Mouse (Mus musculus) cerebellum, postnatal 14 days (tissue): ENCODE measurements at regions not wholly inside any gene's neighbourhood (a gene's known extent, or its start where the extent isn't known, plus 50 kb on each side); places are given as distances from the start of the nearest gene placed in this dataset.

ENCODE experiments used
- DNase-seq, 2 experiments: peaks; one replicate each; pipeline ENCODE4 v3.0.0; 2021; ENCODE audit warnings: mixed read lengths in 2 of 2

DNA sequence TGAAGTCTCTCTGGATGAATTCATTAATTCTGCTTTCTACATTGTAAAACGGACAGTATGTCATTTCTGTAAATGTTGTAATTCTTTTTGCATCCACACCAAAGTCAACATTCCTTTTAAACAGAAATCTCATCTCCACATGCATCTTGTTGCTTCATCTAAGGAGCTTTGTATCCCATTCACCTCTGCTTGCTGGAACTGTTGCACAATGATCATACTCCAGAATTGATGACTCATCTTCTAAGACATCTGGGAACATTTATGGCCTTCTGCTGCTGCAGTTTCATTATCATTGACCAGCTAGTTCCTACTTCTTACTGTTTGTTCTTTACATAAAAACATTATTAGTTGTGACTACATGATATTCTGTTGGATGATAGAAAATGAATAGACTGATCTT is 1926.9 kb upstream of the Gm38303 start:
- no peak for DNase-seq

DNA sequence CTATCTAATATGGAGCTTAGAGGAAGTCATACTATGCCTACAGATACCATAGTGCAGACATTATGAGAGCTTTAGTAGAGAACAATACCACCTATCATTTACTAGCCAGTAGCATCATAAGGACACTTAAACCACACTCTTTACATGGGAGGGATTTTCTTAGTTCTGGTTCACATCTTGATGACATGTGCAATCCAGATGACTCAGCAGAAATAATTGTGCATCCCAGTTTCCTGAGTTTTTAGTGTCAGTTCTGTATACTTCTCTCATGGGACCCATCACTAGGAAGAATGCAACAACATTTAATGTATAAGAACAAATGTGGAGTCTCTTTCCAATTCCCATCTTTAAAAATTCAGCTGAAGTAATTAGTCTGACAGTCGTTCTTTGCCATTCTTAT is 1922.2 kb upstream of the Gm38303 start:
- DNase-seq: no peak

DNA sequence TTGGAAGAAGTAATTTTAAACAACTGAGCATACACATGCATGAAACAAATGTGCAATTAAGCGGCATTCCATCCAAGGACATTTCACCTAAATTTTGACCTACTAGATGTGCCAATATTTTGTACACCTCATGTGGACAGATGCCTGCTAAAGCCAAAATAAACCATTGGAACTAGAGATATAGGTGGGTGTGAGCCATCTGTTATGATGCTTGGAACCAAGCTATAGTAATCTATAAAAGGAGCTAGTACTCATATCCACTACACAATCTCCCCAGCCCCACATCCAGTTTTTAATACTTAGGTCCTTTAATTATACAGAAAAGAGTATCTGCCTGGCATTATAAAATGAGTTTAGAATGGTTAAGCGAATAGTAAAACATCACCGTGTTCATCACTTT is 1910.7 kb upstream of the Gm38303 start:
- DNase-seq: peak in 1 of 2 experiments; percentile 18

DNA sequence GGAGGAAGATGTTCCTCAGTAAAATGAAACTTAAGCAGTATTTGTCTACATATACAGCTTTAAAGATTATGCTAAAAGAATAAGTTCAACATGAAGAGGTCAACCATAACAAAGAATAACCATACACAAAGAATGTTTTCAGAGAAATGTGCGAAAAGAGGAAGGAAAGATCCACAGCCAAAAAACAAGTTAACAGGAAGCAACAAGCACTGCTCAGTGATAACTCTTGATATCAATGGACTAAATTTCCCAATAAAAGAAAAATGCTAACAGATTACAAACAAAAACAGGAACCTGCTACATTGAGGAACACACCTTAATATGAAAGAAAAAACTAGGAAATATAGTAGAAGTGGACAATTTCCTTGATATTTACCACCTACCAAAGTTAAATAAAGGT is 1905.5 kb upstream of the Gm38303 start:
- DNase-seq: no peak

DNA sequence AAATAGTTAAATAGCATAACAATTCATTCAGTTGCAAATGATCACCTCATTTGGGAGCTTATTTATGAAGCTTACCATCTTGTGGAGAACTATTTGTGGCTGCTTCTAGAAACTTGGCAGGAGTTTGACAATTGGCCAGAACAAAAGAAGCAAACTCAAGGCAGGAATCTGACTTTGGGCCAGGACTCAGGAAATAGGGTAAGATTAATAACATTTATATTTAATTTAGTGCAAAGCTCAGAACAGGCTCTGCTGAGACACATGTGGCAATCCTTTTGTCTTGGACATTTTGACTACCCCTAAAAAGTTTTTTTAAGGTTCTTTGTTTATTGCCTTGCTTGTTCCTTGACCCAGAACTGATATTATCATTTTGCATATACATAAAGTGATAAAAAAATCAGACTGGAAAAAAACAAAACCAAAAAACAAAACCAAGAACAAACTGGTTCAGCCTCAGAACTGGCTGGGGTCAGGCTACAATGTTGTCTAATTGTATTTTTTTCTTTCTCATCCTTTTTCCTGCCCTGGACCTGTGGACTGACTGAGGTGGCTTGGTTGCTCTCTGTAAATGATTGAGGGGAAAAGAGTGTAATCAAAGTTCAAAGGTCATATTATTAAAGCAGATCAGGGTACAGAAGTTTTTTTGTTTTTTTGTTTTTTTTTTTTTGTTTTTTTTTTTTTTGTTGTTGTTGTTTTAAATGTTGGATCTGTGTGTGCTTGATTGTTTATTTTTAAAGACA is 1892.4 kb upstream of the Gm38303 start:
- DNase-seq: no peak

DNA sequence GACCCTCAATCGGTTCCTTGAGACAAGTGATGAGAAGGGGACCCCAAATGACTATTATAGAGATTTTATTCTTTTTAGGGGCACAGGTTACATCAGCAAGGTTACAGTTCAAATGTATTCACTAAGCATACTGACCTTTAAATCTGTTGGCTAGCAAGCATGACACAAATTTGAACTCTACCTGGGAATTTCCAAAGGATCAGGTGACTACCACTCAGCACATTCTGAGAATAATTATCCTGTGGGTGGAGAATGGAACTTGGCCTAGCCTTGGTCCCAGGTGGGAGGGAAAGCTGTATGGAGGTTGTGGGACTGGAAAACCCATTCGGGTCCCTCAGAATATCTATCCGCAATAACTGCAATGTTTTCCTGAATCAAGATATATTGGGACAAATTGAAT is 1891.3 kb upstream of the Gm38303 start:
- DNase-seq: no peak

DNA sequence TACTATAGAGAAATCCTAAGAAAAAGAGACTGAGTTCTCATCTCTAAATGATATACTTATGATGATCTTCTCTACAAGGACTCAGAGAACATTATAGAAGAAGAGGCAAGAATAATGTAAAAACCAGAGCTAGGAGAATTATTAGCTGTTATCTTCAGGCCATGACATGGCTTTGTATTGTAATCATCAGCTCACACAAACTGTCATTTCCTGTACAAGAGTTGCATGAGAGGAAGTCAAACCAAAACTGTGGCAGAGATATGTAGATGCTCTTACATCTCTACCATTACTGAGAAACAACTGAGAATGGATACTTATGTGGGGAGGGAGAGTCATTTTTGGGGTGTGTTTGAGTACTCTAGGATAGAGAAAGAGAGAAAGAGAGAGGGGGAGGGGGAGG is 1889.4 kb upstream of the Gm38303 start:
- DNase-seq: no peak

DNA sequence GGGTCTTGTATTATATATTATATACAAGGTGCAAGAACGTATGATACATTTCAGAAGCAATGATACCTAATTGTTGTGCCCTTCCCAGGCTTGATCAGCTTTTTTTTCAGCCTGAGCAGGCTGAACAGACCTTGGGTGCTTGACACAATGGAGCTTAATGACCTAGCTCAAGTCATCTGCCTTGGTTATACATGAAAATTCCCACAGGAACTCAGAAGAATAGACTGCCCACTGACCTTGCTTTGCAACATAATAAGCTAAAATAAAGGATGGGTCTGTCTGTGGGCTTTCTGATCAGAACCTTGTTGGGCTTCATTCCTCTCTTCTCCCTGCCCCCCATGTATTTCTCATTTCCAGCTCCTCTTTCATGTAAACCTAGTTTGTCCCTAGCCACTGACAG is 1880.6 kb upstream of the Gm38303 start:
- DNase-seq: no peak

DNA sequence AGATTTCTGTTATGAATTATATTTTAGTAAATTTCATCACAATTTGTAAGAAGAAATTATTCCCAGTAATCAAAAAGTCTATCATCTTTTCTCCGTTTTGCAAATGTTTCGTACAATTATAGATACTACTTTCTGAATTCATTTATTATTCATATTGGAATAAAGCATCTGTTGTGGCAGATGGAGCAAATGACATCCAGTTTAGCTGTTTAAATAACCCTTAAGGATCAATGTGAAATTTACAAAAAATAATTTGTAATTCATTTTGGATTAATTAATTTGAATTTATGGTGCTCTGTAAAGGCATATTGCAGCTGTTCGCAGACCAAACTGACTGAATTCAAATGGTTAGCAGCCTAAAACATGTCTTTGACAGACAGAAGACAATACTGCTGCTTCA is 1879.3 kb upstream of the Gm38303 start:
- no peak for DNase-seq

DNA sequence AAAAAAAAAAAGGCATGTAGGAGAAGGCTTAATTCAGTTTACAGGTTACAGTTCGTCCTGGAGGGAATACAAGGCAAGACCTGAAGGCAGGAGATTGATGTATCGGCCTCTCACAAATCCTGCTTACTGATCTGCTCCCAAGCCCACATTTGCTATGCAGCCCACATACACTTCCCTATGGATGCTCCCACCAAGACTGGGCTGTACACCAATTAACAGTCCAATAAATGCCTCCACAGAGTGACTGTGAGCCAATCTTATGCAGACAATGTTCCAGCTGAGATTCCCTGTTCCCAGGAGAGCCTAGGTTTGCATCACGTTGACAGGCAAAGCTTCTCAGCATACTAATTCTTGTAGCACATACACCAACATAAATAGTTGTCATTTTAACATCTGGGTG is 1837.9 kb upstream of the Gm38303 start:
- no peak for DNase-seq

DNA sequence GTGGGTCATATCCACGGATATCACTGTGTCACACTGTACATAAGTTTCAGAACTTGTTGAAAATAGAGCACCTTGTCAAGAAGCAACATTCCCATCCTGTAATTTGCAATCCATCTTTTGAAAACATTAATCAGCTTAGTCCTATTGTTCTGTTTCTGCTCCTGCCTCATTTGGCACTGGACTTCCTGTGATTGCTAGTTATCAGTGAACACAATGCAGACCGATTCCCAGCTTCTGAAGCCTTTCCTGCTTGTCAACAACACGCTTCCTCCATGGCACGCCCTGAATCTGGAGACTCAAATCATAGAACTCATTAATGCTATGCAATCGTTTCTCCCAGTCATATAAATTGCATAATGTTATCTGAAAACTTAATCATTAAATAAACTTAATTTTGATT is 1815.8 kb upstream of the Gm38303 start:
- DNase-seq: no peak
